Mouse (Mus musculus) hindbrain, postnatal 0 days (tissue): ENCODE measurements around the gene BC024978. TPM values are rescaled to one million over a fixed set of nuclear protein-coding genes. Genes with fewer than 3 reads are reported as not detected.
A peak's percentile ranks its signal among the peaks of the same experiment; 100 is the strongest.

ENCODE experiments used
- ATAC-seq: fragments of 200-750 bp; cut with Nextera tagmentation; 2 replicates; pipeline ENCODE4 v1.8.0; 2017; ENCODE audit warnings: mild to moderate bottlenecking, moderate TSS enrichment, moderate library complexity
- DNase-seq: peaks from one replicate; pipeline ENCODE4 v3.0.0-alpha.2; 2015; ENCODE audit warnings: low spot score
- H3K27ac ChIP-seq: fragments of 300-500 bp; sonication (generic); 2 replicates; pipeline ENCODE4 v1.5.1; 2014; ENCODE audit warnings: mild to moderate bottlenecking
- H3K27me3 ChIP-seq: fragments of 300-500 bp; sonication (generic); 2 replicates; pipeline ENCODE4 v1.6.1; 2014; ENCODE audit warnings: low read length, mixed read lengths; ENCODE audit not compliant: insufficient read depth
- H3K36me3 ChIP-seq: fragments of 300-500 bp; sonication (generic); 2 replicates; pipeline ENCODE4 v1.6.1; 2014; ENCODE audit warnings: low read length, mixed read lengths; ENCODE audit not compliant: insufficient read depth
- H3K4me1 ChIP-seq: fragments of 300-500 bp; sonication (generic); 2 replicates; pipeline ENCODE4 v1.6.1; 2014; ENCODE audit warnings: antibody characterized with exemption, low read length, mixed read lengths; ENCODE audit not compliant: insufficient read depth
- H3K4me2 ChIP-seq: fragments of 300-500 bp; sonication (generic); 2 replicates; pipeline ENCODE4 v1.6.1; 2014; ENCODE audit warnings: low read depth, mild to moderate bottlenecking, low read length, moderate library complexity, mixed read lengths
- H3K4me3 ChIP-seq: fragments of 300-500 bp; sonication (generic); 2 replicates; pipeline ENCODE4 v1.5.1; 2014; ENCODE audit warnings: low read length
- H3K9ac ChIP-seq: fragments of 300-500 bp; sonication (generic); replicated peaks from 2 replicates; pipeline ENCODE4 v1.6.1; 2014; ENCODE audit warnings: mild to moderate bottlenecking, low read length, moderate library complexity, mixed read lengths
- H3K9me3 ChIP-seq: fragments of 300-500 bp; sonication (generic); 2 replicates; pipeline ENCODE4 v1.6.1; 2016; ENCODE audit warnings: low read length, mixed read lengths
- CTCF ChIP-seq: IDR thresholded peaks from 2 replicates; pipeline ENCODE4 v1.5.1; 2016; ENCODE audit warnings: antibody characterized with exemption, control low read depth, low read depth
- WGBS: fragments of 180-500 bp; shearing (Covaris S2); extraction: QIAGEN DNeasy Blood & Tissue Kit; methylation state at CpG from one replicate; pipeline ENCODE4 v1.1.7; 2014; 5-methylcytosine and 5-hydroxymethylcytosine counted together
- polyA plus RNA-seq: library from polyadenylated mRNA; unstranded; fragments of >200 nt; fragmentation: Nextera tagmentation; extraction: Ambion mirVana; gene quantifications from 2 replicates; pipeline ENCODE4 v1.2.1, GENCODE M21; 2015
- total RNA-seq: library from RNA; depleted of rRNA; stranded (reverse); fragments of >200 nt; gene quantifications from 2 replicates; pipeline ENCODE4 v1.2.3, GENCODE M21; 2014; rRNA removed

Gene BC024978
- total RNA-seq, result 5.5 and 6.1 TPM in 2 replicates
- 2.1 and 2.5 TPM in 2 replicates for polyA plus RNA-seq

DNA sequence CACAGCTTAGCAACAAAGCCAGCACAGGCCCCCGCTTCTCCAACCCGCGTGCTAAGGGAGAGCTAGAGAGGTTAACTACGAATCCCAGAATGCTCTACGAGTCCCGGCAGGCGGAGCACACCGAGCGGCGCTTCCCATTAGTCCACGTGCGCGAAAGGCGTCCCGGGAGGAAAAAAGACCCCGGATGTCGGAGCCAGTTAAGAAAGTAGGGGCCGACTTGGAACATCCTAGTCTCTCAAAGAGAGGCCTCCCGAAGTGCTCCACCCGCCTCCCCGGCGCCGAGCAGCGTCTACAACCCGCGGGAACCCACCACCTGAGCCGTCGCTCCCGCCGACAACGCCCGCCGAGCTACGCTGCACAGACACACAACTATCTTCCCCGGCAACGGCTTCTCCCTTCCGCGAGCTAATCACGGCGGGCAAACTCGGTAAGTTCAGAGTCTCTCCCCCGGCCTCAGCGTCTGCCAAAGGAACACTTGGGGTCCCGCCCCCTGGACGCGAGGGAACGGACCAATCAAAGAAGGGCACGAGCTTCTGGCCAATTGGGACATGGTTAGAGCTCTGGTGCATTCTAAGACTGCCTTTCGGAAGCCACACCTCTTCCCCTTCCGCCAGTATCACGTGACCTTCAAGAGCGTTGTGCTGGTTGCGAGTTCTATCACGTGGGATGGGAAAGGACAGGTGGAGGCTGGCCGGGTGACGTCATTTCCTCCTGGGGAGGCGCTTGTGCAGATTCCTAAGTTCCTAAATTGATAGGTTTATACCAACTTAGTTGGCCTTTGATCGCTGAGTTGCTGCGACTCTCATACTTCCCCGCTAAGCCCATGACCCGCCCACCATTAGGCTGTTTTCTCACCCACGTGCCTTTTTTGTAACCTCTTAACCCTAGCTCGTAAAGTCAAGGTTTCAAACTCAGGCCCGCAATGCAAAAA, at the start of gene BC024978, which contains the start of gene Snrpa:
Gene BC024978, plus strand, starts transcription at position 101 of the 931 bp plus-strand sequence.
Gene Snrpa, minus strand, starts transcription at position 591 of the 931 bp plus-strand sequence.
- under 1% methylated on average over 63 of the region's 64 CpGs for WGBS
- 0 out of 2 replicates have a peak, but pooled peaks have one; percentile 1 for TF ChIP-seq CTCF
- H3K9ac ChIP-seq, result peak within 1 kb of the TSS; percentile 91
- H3K9me3 ChIP-seq, result no peaks in the 10 kb centered on the region
- H3K27ac ChIP-seq, result peak within 1 kb of the TSS; percentile 99
- H3K4me2 ChIP-seq, result peak within 1 kb of the TSS; percentile 82
- H3K4me3 ChIP-seq, result peak within 1 kb of the TSS; percentile 84
- DNase-seq (peak; percentile 98), ATAC-seq (peak; percentile 98)
- H3K27me3 ChIP-seq, result no peaks in the 10 kb centered on the region
- peaks cover 13% of the 10 kb centered on the region for H3K4me1 ChIP-seq
- peaks cover 31% of the 10 kb centered on the region for H3K36me3 ChIP-seq

DNA sequence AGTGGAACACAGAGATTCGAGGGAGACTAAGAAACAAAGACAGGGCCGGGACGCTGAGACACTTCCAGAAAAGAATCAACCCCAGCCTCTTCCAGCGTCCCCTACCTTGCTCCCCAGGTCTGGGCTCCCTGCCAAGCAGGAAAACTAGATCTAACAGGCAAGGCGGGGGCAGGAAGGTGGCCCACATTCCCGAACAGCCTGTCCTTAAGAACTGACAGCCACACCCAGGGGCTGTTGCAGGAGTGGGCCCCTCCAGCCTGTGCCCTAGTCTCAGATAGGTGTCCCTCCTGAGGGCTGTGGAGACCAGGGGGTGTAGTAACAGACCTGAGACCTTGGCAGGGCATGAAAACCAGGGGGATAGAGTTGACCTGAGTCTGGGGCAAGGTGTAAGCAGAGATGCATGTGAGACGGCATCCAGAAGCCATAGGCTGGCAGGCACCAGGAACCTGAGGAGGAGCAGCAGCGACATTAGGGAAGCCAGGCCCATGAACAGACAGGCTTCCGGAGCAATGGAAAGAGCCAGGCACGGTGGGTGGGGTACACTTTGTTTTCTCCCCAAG, 42.3 kb upstream of the BC024978 start, which contains the start of gene Cyp2t4:
Gene Cyp2t4, plus strand, starts transcription at position 510 of the 560 bp plus-strand sequence.
- Histone ChIP-seq H3K9me3 (no peaks in the 10 kb centered on the region), H3K27me3 (no peaks in the 10 kb centered on the region), H3K4me3 (no peak within 1 kb of the TSS), H3K36me3 (peaks cover 8% of the 10 kb centered on the region; the same call in 1 of the 2 replicates), H3K27ac (no peak within 1 kb of the TSS), H3K9ac (no peak within 1 kb of the TSS), H3K4me1 (no peaks in the 10 kb centered on the region), H3K4me2 (no peak within 1 kb of the TSS)
- ATAC-seq (no peak), DNase-seq (no peak)
- WGBS, result 66% methylated on average over 10 of the region's 10 CpGs
- no peak for TF ChIP-seq CTCF

DNA sequence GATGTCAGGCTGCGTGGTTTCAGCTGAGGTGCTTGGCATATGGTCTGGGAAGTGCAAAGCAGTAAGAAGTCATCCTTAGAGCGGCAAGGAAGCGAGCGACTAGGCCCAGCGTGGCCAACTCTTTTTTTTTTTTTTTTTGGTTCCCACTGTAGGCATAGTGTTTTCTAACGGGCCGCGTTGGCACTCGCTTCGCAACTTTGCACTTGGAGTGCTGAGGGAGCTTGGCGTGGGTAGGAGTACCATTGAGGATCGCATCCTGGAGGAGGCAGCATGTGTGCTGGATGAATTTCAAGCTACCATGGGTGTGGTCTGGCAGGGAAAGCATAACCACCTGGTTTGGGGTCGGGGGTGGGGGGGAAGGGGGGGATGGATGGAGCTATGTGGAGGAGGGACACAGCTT, 39.6 kb upstream of the BC024978 start:
- no peak overlapping the region for H3K27ac ChIP-seq
- WGBS, result 76% methylated on average over 12 of the region's 13 CpGs

DNA sequence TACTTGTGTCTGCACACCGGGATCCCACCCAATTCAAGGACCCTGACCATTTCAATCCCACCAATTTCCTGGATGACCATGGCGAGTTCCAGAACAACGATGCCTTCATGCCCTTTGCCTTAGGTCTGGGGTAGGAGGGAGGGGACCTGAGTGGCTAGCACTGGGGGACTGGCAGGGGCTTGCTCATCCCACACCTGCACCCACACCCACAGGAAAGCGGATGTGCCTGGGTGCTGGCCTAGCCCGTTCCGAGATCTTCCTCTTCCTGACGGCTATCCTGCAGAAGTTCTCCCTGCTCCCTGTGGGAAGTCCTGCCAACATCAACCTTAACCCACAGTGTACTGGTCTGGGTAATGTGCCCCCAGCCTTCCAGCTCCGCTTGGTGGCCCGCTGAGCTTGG, 37.4 kb upstream of the BC024978 start:
- H3K9me3 ChIP-seq, result no peaks in the 10 kb centered on the region
- no peak overlapping the region for H3K9ac ChIP-seq
- DNase-seq (no peak), ATAC-seq (no peak)
- no peak for TF ChIP-seq CTCF
- no peaks in the 10 kb centered on the region for H3K27me3 ChIP-seq
- no peak overlapping the region for H3K27ac ChIP-seq
- H3K4me2 ChIP-seq, result no peak overlapping the region
- peaks cover 23% of the 10 kb centered on the region for H3K36me3 ChIP-seq
- H3K4me1 ChIP-seq, result peaks cover 12% of the 10 kb centered on the region
- 89% methylated on average over 9 of the region's 9 CpGs for WGBS
- no peak overlapping the region for H3K4me3 ChIP-seq

More for the DNA sequence above, 39.6 kb upstream of the BC024978 start:
- ATAC-seq (no peak), DNase-seq (no peak)
- Histone ChIP-seq H3K4me3 (no peak overlapping the region), H3K36me3 (peaks cover 23% of the 10 kb centered on the region), H3K4me1 (peaks cover 6% of the 10 kb centered on the region; the same call in 1 of the 2 replicates), H3K27me3 (no peaks in the 10 kb centered on the region), H3K9ac (no peak overlapping the region), H3K4me2 (no peak overlapping the region), H3K9me3 (no peaks in the 10 kb centered on the region)
- TF ChIP-seq CTCF, result no peak

DNA sequence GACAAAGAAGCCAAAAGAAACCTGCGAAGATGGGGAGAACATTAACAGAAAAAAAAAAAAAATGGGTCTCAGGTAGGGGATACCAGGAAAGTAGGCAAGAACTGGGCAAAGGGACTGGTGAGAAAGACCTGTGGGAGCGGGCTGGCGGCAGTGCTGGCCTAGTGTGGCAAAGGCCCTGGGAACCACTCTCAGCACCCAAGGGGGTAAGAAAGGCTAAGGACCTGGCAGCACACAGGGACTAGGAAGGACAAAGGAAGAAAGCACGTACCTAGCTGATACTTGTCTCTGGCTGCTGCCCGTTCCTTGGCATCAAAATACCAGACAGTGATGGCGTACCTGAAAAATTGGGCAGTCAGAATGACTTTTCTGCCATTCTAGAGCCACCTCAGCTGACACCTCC, 36.3 kb upstream of the BC024978 start:
- H3K9me3 ChIP-seq, result no peaks in the 10 kb centered on the region

DNA sequence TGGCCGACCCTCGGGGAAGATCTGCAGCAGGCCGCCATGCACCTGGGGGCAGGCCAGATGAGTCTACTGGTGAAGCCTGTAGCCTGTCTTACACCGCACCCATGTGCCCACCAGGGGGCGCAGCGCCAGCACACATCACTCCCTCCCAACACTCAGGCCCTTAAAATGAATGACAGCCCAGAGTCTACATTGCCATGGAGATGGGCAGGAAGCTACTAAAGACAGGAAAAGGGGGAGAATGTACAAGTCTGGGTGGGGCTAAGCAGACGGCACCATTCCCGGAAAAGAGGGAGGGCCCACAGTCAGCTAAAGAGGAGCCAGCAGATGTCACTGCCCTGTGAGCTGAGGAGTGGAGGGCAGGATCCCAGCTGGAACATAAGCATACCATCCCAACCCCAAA, 35.7 kb upstream of the BC024978 start:
- WGBS, result 14% methylated on average over 8 of the region's 8 CpGs
- Histone ChIP-seq H3K36me3 (peaks cover 23% of the 10 kb centered on the region), H3K27me3 (no peaks in the 10 kb centered on the region), H3K9me3 (no peaks in the 10 kb centered on the region), H3K4me1 (peaks cover 29% of the 10 kb centered on the region), H3K27ac (no peak overlapping the region; the same call in 1 of the 2 replicates), H3K4me2 (0 out of 2 replicates have a peak overlapping the region, but pooled peaks have one; percentile 19), H3K4me3 (no peak overlapping the region), H3K9ac (no peak overlapping the region)
- ATAC-seq (peak; percentile 93), DNase-seq (peak; percentile 91)
- TF ChIP-seq CTCF, result peak; percentile 99

More for the DNA sequence above, 36.3 kb upstream of the BC024978 start:
- no peak for ATAC-seq
- Histone ChIP-seq H3K4me1 (peaks cover 23% of the 10 kb centered on the region), H3K4me2 (no peak overlapping the region), H3K27me3 (no peaks in the 10 kb centered on the region), H3K4me3 (no peak overlapping the region), H3K27ac (no peak overlapping the region), H3K9ac (no peak overlapping the region), H3K36me3 (peaks cover 23% of the 10 kb centered on the region)
- no peak for DNase-seq
- 93% methylated on average over 6 of the region's 6 CpGs for WGBS
- no peak for TF ChIP-seq CTCF
